Mouse (Mus musculus): ENCODE measurements around the gene Olfr203. TPM values are rescaled to one million over a fixed set of nuclear protein-coding genes. Genes with fewer than 3 reads are reported as not detected.
"Not testable (repeated sequence)": the region's sequence is repeated elsewhere in the genome, so short reads cannot be mapped to it uniquely, and the experiment has no call there.

The Olfr203 gene
- polyA plus RNA-seq (2011; ENCODE audit: insufficient read depth, insufficient read length, low read depth, missing spikeins) = not detected in 2 replicates

DNA sequence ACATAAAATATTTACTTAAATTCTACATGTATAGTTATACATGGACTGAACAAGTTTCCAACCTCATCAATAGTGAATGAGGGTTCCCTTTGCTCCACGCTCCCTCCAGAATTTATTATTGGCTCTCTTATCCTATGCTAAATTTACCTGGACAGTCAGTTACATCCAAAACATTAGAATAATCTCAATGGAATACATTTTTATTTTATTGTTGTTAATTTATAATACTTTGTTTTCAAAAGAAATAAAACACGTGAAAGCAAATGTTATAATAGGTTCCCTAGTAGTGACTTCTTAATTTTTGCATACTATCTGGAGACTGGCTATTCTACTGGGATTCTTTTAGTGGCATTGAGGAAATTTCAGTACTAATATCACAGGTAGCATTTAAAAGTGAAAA is at the start of gene Olfr203:
TSS of gene Olfr203 (plus strand) at position 301 of the 400 bp plus-strand sequence.
- no peak within 1 kb of the TSS for H3K4me3 ChIP-seq (ENCODE audit: low read depth, low read length)
- no peak within 1 kb of the TSS for H3K9ac ChIP-seq (ENCODE audit: low read depth, poor library complexity, severe bottlenecking)
- H3K36me3 ChIP-seq (ENCODE audit: control insufficient read depth, insufficient read depth, low read length, poor library complexity, severe bottlenecking) = no peaks in the 10 kb centered on the region
- no peak within 1 kb of the TSS for H3K27ac ChIP-seq (ENCODE audit: insufficient read depth, low read length)
- H3K27me3 ChIP-seq (ENCODE audit: control insufficient read depth, insufficient read depth, low read length, poor library complexity, severe bottlenecking) = no peaks in the 10 kb centered on the region
- TF ChIP-seq POLR2A (IDR thresholded peaks at IDR 0.05; ENCODE audit: insufficient read depth, low read length) (no peak), CTCF (IDR thresholded peaks at IDR 0.05; ENCODE audit: low read depth, low read length) (no peak), EP300 (IDR thresholded peaks at IDR 0.05; ENCODE audit: insufficient read depth, low read depth, low read length) (no peak)
- no peaks in the 10 kb centered on the region for H3K9me3 ChIP-seq (replicated peaks; ENCODE audit: control insufficient read depth, insufficient read depth, low read length, poor library complexity, severe bottlenecking)
- H3K4me1 ChIP-seq (ENCODE audit: control insufficient read depth, insufficient read depth, low read length) = no peaks in the 10 kb centered on the region

- H3K4me1 ChIP-seq (ENCODE audit: control insufficient read depth, insufficient read depth, low read length) = no peaks in the 10 kb centered on the region
- no peak overlapping the region for H3K27ac ChIP-seq (ENCODE audit: insufficient read depth, low read length)
- 0 out of 2 replicates have a peak, but pooled peaks cover 3% of the 10 kb centered on the region for H3K9me3 ChIP-seq (replicated peaks; ENCODE audit: control insufficient read depth, insufficient read depth, low read length, poor library complexity, severe bottlenecking)
- no peaks in the 10 kb centered on the region for H3K27me3 ChIP-seq (ENCODE audit: control insufficient read depth, insufficient read depth, low read length, poor library complexity, severe bottlenecking)
- TF ChIP-seq CTCF (IDR thresholded peaks at IDR 0.05; ENCODE audit: low read depth, low read length) (no peak), POLR2A (IDR thresholded peaks at IDR 0.05; ENCODE audit: insufficient read depth, low read length) (no peak), EP300 (IDR thresholded peaks at IDR 0.05; ENCODE audit: insufficient read depth, low read depth, low read length) (no peak)
- H3K9ac ChIP-seq (ENCODE audit: low read depth, poor library complexity, severe bottlenecking) = no peak overlapping the region
- no peak overlapping the region for H3K4me3 ChIP-seq (ENCODE audit: low read depth, low read length)
- H3K36me3 ChIP-seq (ENCODE audit: control insufficient read depth, insufficient read depth, low read length, poor library complexity, severe bottlenecking) = no peaks in the 10 kb centered on the region
Observed at GRCm38 (mm10) chr16:59249684-59250083, 49.0 kb upstream of the Olfr203 start.

DNA sequence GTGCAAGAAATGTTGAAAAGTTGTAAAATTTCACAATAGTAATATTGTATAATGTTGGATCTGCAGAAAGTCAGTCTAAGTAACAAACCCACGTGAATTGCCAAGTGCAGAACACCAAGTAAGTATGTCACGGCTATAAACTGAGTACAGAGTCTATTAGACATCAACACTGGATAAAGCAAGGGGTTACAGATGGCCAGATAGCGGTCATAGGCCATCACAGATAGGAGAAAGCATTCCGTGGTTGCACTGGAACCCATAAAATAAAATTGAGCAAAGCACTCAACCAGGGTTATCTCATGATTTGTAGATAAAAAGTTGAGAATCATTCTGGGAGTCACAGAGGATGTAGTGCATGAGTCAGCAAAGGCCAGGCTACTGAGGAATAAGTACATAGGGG is 29.6 kb upstream of the Olfr203 start:
- H3K36me3 ChIP-seq (ENCODE audit: control insufficient read depth, insufficient read depth, low read length, poor library complexity, severe bottlenecking); H3K9ac ChIP-seq (ENCODE audit: low read depth, poor library complexity, severe bottlenecking); H3K4me1 ChIP-seq (ENCODE audit: control insufficient read depth, insufficient read depth, low read length); H3K4me3 ChIP-seq (ENCODE audit: low read depth, low read length); H3K27me3 ChIP-seq (ENCODE audit: control insufficient read depth, insufficient read depth, low read length, poor library complexity, severe bottlenecking); H3K27ac ChIP-seq (ENCODE audit: insufficient read depth, low read length); H3K9me3 ChIP-seq (replicated peaks; ENCODE audit: control insufficient read depth, insufficient read depth, low read length, poor library complexity, severe bottlenecking): not testable (repeated sequence)

DNA sequence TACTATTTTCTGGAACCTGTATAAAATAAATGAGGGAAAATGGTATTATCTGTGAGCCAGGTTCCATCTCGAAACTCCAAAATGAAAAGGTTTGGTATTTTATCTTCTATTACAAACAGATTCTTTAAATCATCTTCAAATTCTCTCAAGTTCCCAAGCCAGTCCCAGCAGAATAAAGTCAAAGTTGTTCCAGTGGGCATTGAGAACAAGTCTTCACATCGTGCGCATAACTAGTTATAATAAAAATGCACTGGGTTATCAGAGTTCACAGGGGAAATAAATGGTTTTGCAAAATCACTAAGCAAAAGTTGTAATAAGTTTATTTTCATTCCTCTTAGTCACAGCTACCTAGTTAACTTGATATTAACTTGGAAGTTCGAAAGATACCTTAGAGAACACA is 26.1 kb upstream of the Olfr203 start, which contains the start of gene Olfr201:
TSS of gene Olfr201 (minus strand) at position 101 of the 400 bp plus-strand sequence.
- not testable (repeated sequence) for H3K27ac ChIP-seq (ENCODE audit: insufficient read depth, low read length); H3K27me3 ChIP-seq (ENCODE audit: control insufficient read depth, insufficient read depth, low read length, poor library complexity, severe bottlenecking); H3K9me3 ChIP-seq (replicated peaks; ENCODE audit: control insufficient read depth, insufficient read depth, low read length, poor library complexity, severe bottlenecking); H3K36me3 ChIP-seq (ENCODE audit: control insufficient read depth, insufficient read depth, low read length, poor library complexity, severe bottlenecking); H3K4me3 ChIP-seq (ENCODE audit: low read depth, low read length); H3K4me1 ChIP-seq (ENCODE audit: control insufficient read depth, insufficient read depth, low read length); H3K9ac ChIP-seq (ENCODE audit: low read depth, poor library complexity, severe bottlenecking)

- Histone ChIP-seq H3K27ac (ENCODE audit: insufficient read depth, low read length) (no peak overlapping the region), H3K4me3 (ENCODE audit: low read depth, low read length) (no peak overlapping the region), H3K27me3 (ENCODE audit: control insufficient read depth, insufficient read depth, low read length, poor library complexity, severe bottlenecking) (no peaks in the 10 kb centered on the region), H3K9me3 (replicated peaks; ENCODE audit: control insufficient read depth, insufficient read depth, low read length, poor library complexity, severe bottlenecking) (no peaks in the 10 kb centered on the region), H3K4me1 (ENCODE audit: control insufficient read depth, insufficient read depth, low read length) (no peaks in the 10 kb centered on the region), H3K36me3 (ENCODE audit: control insufficient read depth, insufficient read depth, low read length, poor library complexity, severe bottlenecking) (no peaks in the 10 kb centered on the region), H3K9ac (ENCODE audit: low read depth, poor library complexity, severe bottlenecking) (no peak overlapping the region)
- TF ChIP-seq CTCF (IDR thresholded peaks at IDR 0.05; ENCODE audit: low read depth, low read length) = no peak
- no peak for TF ChIP-seq EP300 (IDR thresholded peaks at IDR 0.05; ENCODE audit: insufficient read depth, low read depth, low read length)
- TF ChIP-seq POLR2A (IDR thresholded peaks at IDR 0.05; ENCODE audit: insufficient read depth, low read length) = no peak
Observed at GRCm38 (mm10) chr16:59280542-59280941, 18.1 kb upstream of the Olfr203 start.

GRCm38 (mm10) chr16:59283476-59283875 is 15.2 kb upstream of the Olfr203 start:
- H3K4me1 ChIP-seq (ENCODE audit: control insufficient read depth, insufficient read depth, low read length) = no peaks in the 10 kb centered on the region
- H3K9ac ChIP-seq (ENCODE audit: low read depth, poor library complexity, severe bottlenecking) = no peak overlapping the region
- H3K4me3 ChIP-seq (ENCODE audit: low read depth, low read length) = no peak overlapping the region
- H3K27ac ChIP-seq (ENCODE audit: insufficient read depth, low read length) = no peak overlapping the region
- H3K27me3 ChIP-seq (ENCODE audit: control insufficient read depth, insufficient read depth, low read length, poor library complexity, severe bottlenecking) = no peaks in the 10 kb centered on the region
- TF ChIP-seq EP300 (IDR thresholded peaks at IDR 0.05; ENCODE audit: insufficient read depth, low read depth, low read length) = no peak
- TF ChIP-seq POLR2A (IDR thresholded peaks at IDR 0.05; ENCODE audit: insufficient read depth, low read length) = no peak
- TF ChIP-seq CTCF (IDR thresholded peaks at IDR 0.05; ENCODE audit: low read depth, low read length) = no peak
- H3K36me3 ChIP-seq (ENCODE audit: control insufficient read depth, insufficient read depth, low read length, poor library complexity, severe bottlenecking) = no peaks in the 10 kb centered on the region
- H3K9me3 ChIP-seq (replicated peaks; ENCODE audit: control insufficient read depth, insufficient read depth, low read length, poor library complexity, severe bottlenecking) = no peaks in the 10 kb centered on the region
